Mouse (Mus musculus): ENCODE data around the gene Sema4a. TPM values are rescaled to one million over a fixed set of nuclear protein-coding genes. Genes with fewer than 3 reads are reported as not detected.

Gene Sema4a
- 11.0 and 13.4 TPM in 2 replicates for polyA plus RNA-seq (2012; rRNA removed)

DNA sequence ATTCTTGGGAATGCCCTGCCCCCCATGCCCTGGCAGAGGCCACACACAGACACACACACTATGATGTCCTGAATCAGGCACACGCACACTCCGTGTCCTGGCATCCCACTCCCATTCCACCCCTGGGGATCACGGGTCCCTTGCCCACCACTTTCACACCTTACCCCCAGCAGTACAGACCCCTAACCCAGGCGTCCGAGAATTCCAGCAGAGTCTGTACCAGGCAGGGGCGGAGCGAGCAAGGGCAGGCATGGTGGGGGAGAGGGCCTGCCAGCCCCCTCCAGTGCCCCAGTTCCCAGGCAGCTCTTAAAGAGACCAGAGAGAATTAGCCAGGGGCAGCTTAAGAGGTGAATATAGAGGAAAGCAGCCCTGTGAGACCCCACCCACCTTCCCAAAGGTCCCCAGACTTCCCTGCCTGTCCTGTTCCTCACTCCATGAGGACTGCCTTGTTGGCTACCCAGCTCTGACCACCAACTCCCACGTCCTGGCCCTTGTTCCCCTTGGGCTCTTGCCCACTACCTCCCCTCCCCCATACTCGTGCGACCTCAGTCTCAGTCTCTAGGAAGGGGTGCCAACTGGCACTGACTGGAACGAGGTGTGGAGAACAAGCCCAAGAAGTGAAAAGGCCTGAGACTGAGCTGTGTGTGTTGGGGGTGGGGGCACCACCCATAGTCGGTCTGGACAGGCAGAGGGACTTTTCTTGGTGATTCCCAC lies at the start of gene Sema4a:
Gene Sema4a, minus strand, starts transcription at position 200 of the 714 bp plus-strand sequence.

GRCm38 (mm10) chr3:88509692-88510420 lies 48.9 kb upstream of the Sema4a start, which contains the start of gene Lmna:
Lmna (minus strand) TSS chr3:88509956.

GRCm38 (mm10) chr3:88424605-88425329 lies 36.2 kb downstream of the Sema4a start, which contains the start of gene Slc25a44:
Slc25a44 (minus strand) TSS chr3:88425139.

DNA sequence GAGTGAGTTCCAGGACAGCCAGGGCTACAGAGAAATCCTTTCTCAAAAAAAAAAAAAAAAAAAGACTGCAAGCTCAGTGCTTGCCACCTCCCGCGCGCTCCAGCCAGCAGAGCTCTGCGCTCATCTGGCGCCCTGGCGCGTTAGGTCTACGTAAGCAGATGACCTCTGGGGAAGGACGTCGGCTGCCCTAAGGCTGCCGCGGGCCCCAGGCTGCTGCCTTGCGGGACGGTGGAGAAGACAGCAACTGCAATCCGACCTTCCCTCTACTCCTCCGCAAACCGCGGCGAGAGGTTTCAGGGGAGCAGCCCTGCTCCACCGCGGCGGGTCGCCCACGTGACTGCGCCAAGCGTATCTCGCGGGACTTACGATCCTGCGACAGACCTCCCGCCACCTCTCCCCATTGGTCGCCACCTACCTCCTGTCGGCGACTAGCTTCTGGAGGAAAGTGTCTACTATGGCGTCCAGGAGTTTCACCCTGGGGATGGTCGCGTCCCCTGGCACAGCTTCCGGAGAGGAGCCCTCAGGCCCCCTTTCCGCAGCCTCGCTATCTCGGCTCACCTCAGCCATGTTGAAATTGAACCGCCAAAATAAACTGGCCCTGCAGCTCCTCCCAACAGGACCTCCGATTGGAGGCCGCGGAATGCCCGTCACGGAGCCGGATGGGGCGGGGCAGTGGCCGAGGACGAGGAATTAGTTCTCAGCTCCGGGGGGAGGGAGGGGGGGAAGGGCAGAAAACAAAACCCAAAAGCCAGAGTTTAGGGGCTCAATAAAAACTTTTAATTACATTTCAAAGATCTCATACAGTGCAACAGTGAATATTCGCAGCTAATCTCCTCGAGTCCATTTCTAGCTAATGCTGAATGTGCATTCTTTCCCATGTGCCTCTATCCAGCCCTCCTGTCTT lies 51.0 kb downstream of the Sema4a start, which contains the start of gene Pmf1:
Gene Pmf1, minus strand, starts transcription at position 591 of the 904 bp plus-strand sequence.

Other genes starting within 250 kb of the Sema4a start
- 5.2 and 5.9 TPM in 2 replicates for gene Rhbg, start 206.5 kb downstream of the Sema4a start, polyA plus RNA-seq (2012; rRNA removed)
- gene Gm38392, start 174.0 kb downstream of the Sema4a start, polyA plus RNA-seq (2012; rRNA removed): 0.05 TPM in 1 of 2 replicates, not detected in the other
- gene Tsacc, start 164.2 kb downstream of the Sema4a start, polyA plus RNA-seq (2012; rRNA removed): 2.3 TPM in 2 replicates
- 184 and 203 TPM in 2 replicates for gene Cct3, start 164.1 kb downstream of the Sema4a start, polyA plus RNA-seq (2012; rRNA removed)
- gene Glmp, start 136.2 kb downstream of the Sema4a start, polyA plus RNA-seq (2012; rRNA removed): 25.8 and 30.1 TPM in 2 replicates
- gene Tmem79, start 125.0 kb downstream of the Sema4a start, polyA plus RNA-seq (2012; rRNA removed): 0.53 and 0.83 TPM in 2 replicates
- gene Smg5, start 124.9 kb downstream of the Sema4a start, polyA plus RNA-seq (2012; rRNA removed): 31.8 and 36.4 TPM in 2 replicates
- gene Paqr6, start 96.6 kb downstream of the Sema4a start, polyA plus RNA-seq (2012; rRNA removed): 6.3 and 7.4 TPM in 2 replicates
- 0.31 and 0.45 TPM in 2 replicates for gene Bglap3, start 88.4 kb downstream of the Sema4a start, polyA plus RNA-seq (2012; rRNA removed)
- gene Bglap2, start 82.5 kb downstream of the Sema4a start, polyA plus RNA-seq (2012; rRNA removed): not detected in 2 replicates
- not detected in 2 replicates for gene Bglap, start 76.7 kb downstream of the Sema4a start, polyA plus RNA-seq (2012; rRNA removed)
- gene Pmf1, start 50.9 kb downstream of the Sema4a start, polyA plus RNA-seq (2012; rRNA removed): 57.8 and 64.4 TPM in 2 replicates
- 7.5 and 8.9 TPM in 2 replicates for gene Slc25a44, start 36.0 kb downstream of the Sema4a start, polyA plus RNA-seq (2012; rRNA removed)
- gene Lmna, start 48.8 kb upstream of the Sema4a start, polyA plus RNA-seq (2012; rRNA removed): 62.2 and 64.1 TPM in 2 replicates
- 1.2 and 1.3 TPM in 2 replicates for gene Mex3a, start 71.2 kb upstream of the Sema4a start, polyA plus RNA-seq (2012; rRNA removed)
- gene Rab25, start 87.1 kb upstream of the Sema4a start, polyA plus RNA-seq (2012; rRNA removed): 0.12 and 0.32 TPM in 2 replicates
- gene Lamtor2, start 91.9 kb upstream of the Sema4a start, polyA plus RNA-seq (2012; rRNA removed): 70.8 and 71.2 TPM in 2 replicates
- 21.4 and 23.9 TPM in 2 replicates for gene Ubqln4, start 92.6 kb upstream of the Sema4a start, polyA plus RNA-seq (2012; rRNA removed)
- 151 and 178 TPM in 2 replicates for gene Ssr2, start 114.7 kb upstream of the Sema4a start, polyA plus RNA-seq (2012; rRNA removed)
- gene Arhgef2, start 144.8 kb upstream of the Sema4a start, polyA plus RNA-seq (2012; rRNA removed): 8.0 and 11.1 TPM in 2 replicates
- not detected in 2 replicates for gene Rxfp4, start 192.0 kb upstream of the Sema4a start, polyA plus RNA-seq (2012; rRNA removed)
- 28.2 and 33.3 TPM in 2 replicates for gene Khdc4, start 224.6 kb upstream of the Sema4a start, polyA plus RNA-seq (2012; rRNA removed)